Mouse (Mus musculus): ENCODE data around the gene Dmrt2. TPM values are rescaled to one million over a fixed set of nuclear protein-coding genes. Genes with fewer than 3 reads are reported as not detected.

The Dmrt2 gene
- total RNA-seq, 2 experiments from 2014 or later = not detected

GRCm38 (mm10) chr19:25674056-25674420 lies 1.8 kb downstream of the Dmrt2 start:
- no peak for DNase-seq
- intact Hi-C loops (cut with DNase I) = loop anchor here (5.0 kb wide), 1 partner anchor 67 kb away; no protein-coding TSS in a partner anchor

GRCm38 (mm10) chr19:25674744-25675143 lies 2.5 kb downstream of the Dmrt2 start:
- DNase-seq = no peak
- intact Hi-C loops (cut with DNase I) = loop anchor here (5.0 kb wide), 1 partner anchor 67 kb away; no protein-coding TSS in a partner anchor

GRCm38 (mm10) chr19:25675866-25676440 lies 3.7 kb downstream of the Dmrt2 start:
- no peak for DNase-seq
- intact Hi-C loops (cut with DNase I) = no loop called here

- no peak for DNase-seq
- intact Hi-C loops (cut with DNase I) = no loop called here
Observed at GRCm38 (mm10) chr19:25698850-25699249, 26.6 kb downstream of the Dmrt2 start.

- DNase-seq = no peak
- intact Hi-C loops (cut with DNase I) = no loop called here
Observed at GRCm38 (mm10) chr19:25713382-25713781, 41.2 kb downstream of the Dmrt2 start.

- intact Hi-C loops (cut with DNase I) = no loop called here
- DNase-seq = no peak
Observed at GRCm38 (mm10) chr19:25714927-25715326, 42.7 kb downstream of the Dmrt2 start.

- DNase-seq = no peak
- intact Hi-C loops (cut with DNase I) = no loop called here
Observed at GRCm38 (mm10) chr19:25722616-25723015, 50.4 kb downstream of the Dmrt2 start.

Other genes starting within 250 kb of the Dmrt2 start
- gene Dmrt1, start 166.8 kb upstream of the Dmrt2 start, total RNA-seq (2021) = not detected
- gene Dmrt3, start 62.1 kb upstream of the Dmrt2 start, total RNA-seq (2021) = not detected

All from heart, postnatal 36 days (tissue).